Mouse (Mus musculus) liver, embryonic 12.5 days (tissue): Measurements from ENCODE around the gene Perm1. TPM values are rescaled to one million over a fixed set of nuclear protein-coding genes. Genes with fewer than 3 reads are reported as not detected.

Source experiments
- ATAC-seq: fragments of 200-750 bp; cut with Nextera tagmentation; 2 replicates; pipeline ENCODE4 v1.8.0; 2017; ENCODE audit warnings: moderate number of reproducible peaks, mild to moderate bottlenecking, moderate library complexity
- H3K27ac ChIP-seq: fragments of 300-500 bp; sonication (generic); 2 replicates; pipeline ENCODE4 v1.5.1; 2016; ENCODE audit warnings: mild to moderate bottlenecking
- H3K27me3 ChIP-seq: fragments of 300-500 bp; sonication (generic); replicated peaks from 2 replicates; pipeline ENCODE4 v1.6.1; 2016; ENCODE audit warnings: mild to moderate bottlenecking, moderate library complexity
- H3K36me3 ChIP-seq: fragments of 300-500 bp; sonication (generic); 2 replicates; pipeline ENCODE4 v1.6.1; 2016; ENCODE audit warnings: mild to moderate bottlenecking, moderate library complexity
- H3K4me1 ChIP-seq: fragments of 300-500 bp; sonication (generic); 2 replicates; pipeline ENCODE4 v1.6.1; 2016
- H3K4me2 ChIP-seq: fragments of 300-500 bp; sonication (generic); 2 replicates; pipeline ENCODE4 v1.6.1; 2016; ENCODE audit warnings: mild to moderate bottlenecking, moderate library complexity
- H3K4me3 ChIP-seq: fragments of 300-500 bp; sonication (generic); 2 replicates; pipeline ENCODE4 v1.5.1; 2016; ENCODE audit warnings: mild to moderate bottlenecking, moderate library complexity
- H3K9ac ChIP-seq: fragments of 300-500 bp; sonication (generic); 2 replicates; pipeline ENCODE4 v1.6.1; 2016; ENCODE audit warnings: mild to moderate bottlenecking, moderate library complexity
- H3K9me3 ChIP-seq: fragments of 300-500 bp; sonication (generic); replicated peaks from 2 replicates; pipeline ENCODE4 v1.6.1; 2016; ENCODE audit warnings: mild to moderate bottlenecking, moderate library complexity
- WGBS: fragments of 180-500 bp; shearing (Covaris S2); methylation state at CpG from one replicate; pipeline ENCODE4 v1.1.7; 2016; ENCODE audit not compliant: insufficient replicate concordance; 5-methylcytosine and 5-hydroxymethylcytosine counted together
- polyA plus RNA-seq: library from polyadenylated mRNA; unstranded; fragments of >200 nt; fragmentation: Nextera tagmentation; extraction: Ambion mirVana; gene quantifications from 2 replicates; pipeline ENCODE4 v1.2.1, GENCODE M21; 2016

The Perm1 gene
- polyA plus RNA-seq, 1 experiment from 2014 or later = 0.12 TPM

DNA sequence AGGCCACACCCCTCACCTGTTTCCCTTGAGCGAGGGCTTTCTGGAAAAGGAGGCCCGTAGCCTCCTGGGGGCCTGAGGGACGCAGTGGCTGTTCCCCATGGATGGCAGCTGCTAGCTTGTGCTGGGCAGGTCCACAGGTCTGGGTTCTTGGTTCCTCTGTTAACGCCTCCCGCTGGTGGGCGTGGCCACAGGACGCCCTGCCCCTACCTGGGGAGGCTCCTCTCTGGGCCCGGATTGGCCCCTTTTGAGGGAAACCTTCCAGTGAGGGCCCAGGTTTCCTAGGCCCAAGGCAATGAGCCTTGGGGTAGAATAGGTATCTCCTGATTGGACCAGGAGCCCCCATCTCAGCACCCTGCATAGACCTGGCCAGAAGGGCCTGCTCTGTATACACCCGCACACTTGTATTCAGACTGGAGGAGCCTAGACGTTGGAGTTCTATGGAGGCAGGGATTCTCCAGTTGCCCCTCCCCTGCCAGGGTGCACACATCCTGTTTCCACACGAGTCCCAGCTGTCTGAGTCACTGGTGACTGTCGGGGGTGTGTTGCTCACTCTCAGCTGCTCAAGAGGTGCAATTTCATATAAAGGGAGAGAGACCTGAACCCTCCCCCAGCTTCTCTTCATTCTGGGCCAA is 12.8 kb downstream of the Perm1 start:
- no peak overlapping the region for H3K4me3 ChIP-seq

GRCm38 (mm10) chr4:156234021-156234501 is 18.4 kb downstream of the Perm1 start:
- H3K36me3 ChIP-seq = peaks cover 65% of the 10 kb centered on the region
- peaks cover 38% of the 10 kb centered on the region for H3K4me1 ChIP-seq
- 17% methylated on average over 17 of the region's 17 CpGs for WGBS
- H3K4me2 ChIP-seq = peak overlapping the region; percentile 99
- H3K9me3 ChIP-seq = no peaks in the 10 kb centered on the region
- peak overlapping the region; percentile 86 for H3K4me3 ChIP-seq
- ATAC-seq = no peak
- peak overlapping the region; percentile 89 for H3K9ac ChIP-seq
- H3K27ac ChIP-seq = peak overlapping the region; percentile 83
- H3K27me3 ChIP-seq = no peaks in the 10 kb centered on the region

More for the DNA sequence above, 12.8 kb downstream of the Perm1 start:
- Histone ChIP-seq H3K27me3 (0 out of 2 replicates have a peak, but pooled peaks cover 9% of the 10 kb centered on the region), H3K4me1 (peaks cover 28% of the 10 kb centered on the region), H3K4me2 (peak overlapping the region; percentile 24), H3K27ac (no peak overlapping the region), H3K9me3 (no peaks in the 10 kb centered on the region), H3K9ac (0 out of 2 replicates have a peak overlapping the region, but pooled peaks have one; percentile 2), H3K36me3 (peaks cover 43% of the 10 kb centered on the region)
- WGBS = 42% methylated on average over 12 of the region's 12 CpGs
- peak; percentile 53 for ATAC-seq

DNA sequence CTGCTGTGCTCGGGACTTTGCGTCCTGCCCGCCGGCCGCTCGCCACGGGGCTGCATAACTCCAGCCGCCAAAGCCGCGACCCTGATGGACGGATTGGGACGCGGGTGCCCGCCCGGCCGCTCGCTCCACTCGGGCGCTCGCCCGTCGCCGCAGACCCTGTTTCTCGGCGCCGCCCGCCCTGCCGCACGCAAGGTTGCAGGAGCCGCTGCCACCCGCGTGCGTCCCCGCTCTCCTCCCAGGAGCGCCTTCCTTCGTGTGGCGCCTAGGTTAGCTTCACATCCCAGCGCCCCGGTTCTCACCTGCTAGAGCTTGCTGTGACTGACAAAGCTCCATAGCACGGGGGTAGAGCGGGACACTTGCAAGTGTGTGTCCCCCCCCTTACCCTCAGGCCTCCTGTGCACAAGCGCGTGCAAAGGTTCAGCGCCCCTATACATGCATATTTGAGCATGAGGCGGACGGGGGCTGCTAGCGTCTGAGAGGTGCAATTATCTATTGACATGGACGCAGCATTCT is 19.1 kb downstream of the Perm1 start, which contains the start of gene Plekhn1:
Plekhn1 (minus strand) TSS at position 157 of the 513 bp plus-strand sequence.
- 0% methylated on average over 45 of the region's 48 CpGs for WGBS
- peak; percentile 48 for ATAC-seq
- H3K4me2 ChIP-seq = peak within 1 kb of the TSS; percentile 99
- peak within 1 kb of the TSS; percentile 89 for H3K9ac ChIP-seq
- H3K4me3 ChIP-seq = peak within 1 kb of the TSS; percentile 86
- no peaks in the 10 kb centered on the region for H3K27me3 ChIP-seq
- H3K27ac ChIP-seq = peak within 1 kb of the TSS; percentile 97
- H3K36me3 ChIP-seq = peaks cover 65% of the 10 kb centered on the region
- H3K9me3 ChIP-seq = no peaks in the 10 kb centered on the region
- peaks cover 36% of the 10 kb centered on the region for H3K4me1 ChIP-seq

DNA sequence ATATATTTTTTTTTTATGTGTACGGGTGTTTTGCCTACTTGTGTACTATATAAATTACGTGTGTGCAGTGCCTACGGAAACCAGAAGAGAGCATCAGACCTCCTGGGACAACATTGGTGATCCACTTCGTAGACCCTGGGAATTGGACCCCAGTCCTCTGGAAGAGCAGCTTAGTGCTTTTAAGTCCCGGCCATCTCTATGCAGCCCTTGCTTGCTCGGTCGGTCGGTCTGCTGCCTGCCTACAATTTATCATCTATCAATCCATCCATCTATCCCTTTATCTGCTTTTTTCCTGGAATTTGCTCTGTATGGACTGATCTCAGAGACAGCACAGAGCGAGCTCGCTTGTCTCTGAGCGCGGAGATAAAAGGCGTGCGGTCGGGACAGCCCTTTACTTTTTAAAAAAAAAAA is 19.7 kb downstream of the Perm1 start:
- H3K27me3 ChIP-seq = no peaks in the 10 kb centered on the region
- H3K27ac ChIP-seq = peak overlapping the region; percentile 97
- peaks cover 65% of the 10 kb centered on the region for H3K36me3 ChIP-seq
- peak; percentile 57 for ATAC-seq
- no peaks in the 10 kb centered on the region for H3K9me3 ChIP-seq
- peak overlapping the region; percentile 86 for H3K4me3 ChIP-seq
- under 1% methylated on average over 15 of the region's 15 CpGs for WGBS
- peaks cover 35% of the 10 kb centered on the region for H3K4me1 ChIP-seq
- H3K4me2 ChIP-seq = peak overlapping the region; percentile 99
- peak overlapping the region; percentile 89 for H3K9ac ChIP-seq

DNA sequence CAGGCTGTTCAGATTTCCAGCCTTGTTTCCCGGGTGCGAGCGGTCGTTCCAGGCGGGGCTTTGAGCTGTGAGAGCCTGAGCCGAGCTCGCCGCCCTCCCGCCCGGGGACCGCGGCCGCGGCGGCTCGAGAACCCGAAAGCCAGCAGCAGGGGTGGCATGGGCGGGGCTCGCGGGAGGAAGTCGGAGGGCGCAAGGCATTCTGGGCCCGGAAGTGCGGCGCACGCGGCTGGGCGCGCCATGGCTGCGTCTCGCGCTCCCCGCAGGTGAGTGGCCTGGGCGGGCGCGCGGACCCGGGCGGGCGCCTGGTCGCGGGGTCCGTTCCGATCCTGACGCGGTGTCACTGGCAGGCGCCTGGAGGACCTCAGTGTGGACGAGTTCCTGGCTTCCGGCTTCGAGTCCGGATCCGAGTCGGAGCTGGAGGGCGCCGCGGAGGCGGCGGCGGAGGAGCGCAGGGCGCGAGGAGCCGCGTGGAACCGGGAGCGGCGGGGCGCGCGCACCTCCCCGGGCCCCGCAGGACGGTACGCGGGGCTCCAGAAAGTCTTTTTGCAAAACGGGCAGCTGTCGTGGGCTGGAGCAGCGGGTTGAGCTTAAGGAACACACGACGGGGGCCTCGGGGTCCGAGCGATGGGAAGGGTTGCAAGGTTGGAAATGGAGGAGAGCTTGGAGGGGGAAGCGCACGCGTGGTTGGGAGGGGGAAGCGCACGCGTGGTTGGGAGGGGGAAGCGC is 20.3 kb downstream of the Perm1 start, which contains the start of gene Noc2l:
Noc2l (plus strand) TSS at position 203 of the 726 bp plus-strand sequence.
- peak within 1 kb of the TSS; percentile 97 for H3K27ac ChIP-seq
- WGBS = under 1% methylated on average over 89 of the region's 90 CpGs
- H3K4me2 ChIP-seq = peak within 1 kb of the TSS; percentile 99
- H3K27me3 ChIP-seq = no peaks in the 10 kb centered on the region
- no peaks in the 10 kb centered on the region for H3K9me3 ChIP-seq
- H3K36me3 ChIP-seq = peaks cover 65% of the 10 kb centered on the region
- ATAC-seq = peak; percentile 85
- H3K4me1 ChIP-seq = peaks cover 35% of the 10 kb centered on the region
- peak within 1 kb of the TSS; percentile 86 for H3K4me3 ChIP-seq
- peak within 1 kb of the TSS; percentile 89 for H3K9ac ChIP-seq

DNA sequence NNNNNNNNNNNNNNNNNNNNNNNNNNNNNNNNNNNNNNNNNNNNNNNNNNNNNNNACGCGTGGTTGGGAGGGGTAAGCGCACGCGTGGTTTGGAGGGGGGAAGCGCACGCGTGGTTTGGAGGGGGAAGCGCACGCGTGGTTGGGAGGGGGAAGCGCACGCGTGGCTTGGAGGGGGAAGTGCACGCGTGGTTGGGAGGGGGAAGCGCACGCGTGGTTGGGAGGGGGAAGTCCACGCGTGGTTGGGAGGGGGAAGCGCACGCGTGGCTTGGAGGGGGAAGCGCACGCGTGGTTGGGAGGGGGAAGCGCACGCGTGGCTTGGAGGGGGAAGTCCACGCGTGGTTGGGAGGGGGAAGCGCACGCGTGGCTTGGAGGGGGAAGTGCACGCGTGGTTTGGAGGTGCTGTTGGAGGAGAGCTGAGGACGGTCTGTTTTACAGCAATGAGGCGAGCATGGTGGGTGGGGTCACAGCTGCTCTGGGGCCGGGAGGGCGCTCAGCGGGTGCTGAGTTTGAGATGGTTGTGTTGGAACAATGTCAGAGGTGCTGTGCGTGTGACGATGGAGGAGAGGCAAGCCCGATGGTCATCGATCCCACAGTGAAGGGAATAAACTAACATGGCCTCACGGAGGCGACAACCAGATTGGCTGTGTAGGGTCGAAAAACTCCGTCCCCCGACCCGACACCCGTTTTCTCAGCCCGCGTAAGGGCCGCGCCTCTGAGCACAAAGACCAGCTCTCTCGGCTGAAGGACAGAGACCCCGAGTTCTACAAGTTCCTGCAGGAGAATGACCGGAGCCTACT is 21.2 kb downstream of the Perm1 start:
- H3K4me2 ChIP-seq = peak overlapping the region; percentile 99
- H3K4me3 ChIP-seq = peak overlapping the region; percentile 86
- H3K9me3 ChIP-seq = no peaks in the 10 kb centered on the region
- 17% methylated on average over 57 of the region's 60 CpGs for WGBS
- peaks cover 65% of the 10 kb centered on the region for H3K36me3 ChIP-seq
- peaks cover 35% of the 10 kb centered on the region for H3K4me1 ChIP-seq
- no peaks in the 10 kb centered on the region for H3K27me3 ChIP-seq
- ATAC-seq = no peak
- peak overlapping the region; percentile 89 for H3K9ac ChIP-seq
- H3K27ac ChIP-seq = peak overlapping the region; percentile 97

DNA sequence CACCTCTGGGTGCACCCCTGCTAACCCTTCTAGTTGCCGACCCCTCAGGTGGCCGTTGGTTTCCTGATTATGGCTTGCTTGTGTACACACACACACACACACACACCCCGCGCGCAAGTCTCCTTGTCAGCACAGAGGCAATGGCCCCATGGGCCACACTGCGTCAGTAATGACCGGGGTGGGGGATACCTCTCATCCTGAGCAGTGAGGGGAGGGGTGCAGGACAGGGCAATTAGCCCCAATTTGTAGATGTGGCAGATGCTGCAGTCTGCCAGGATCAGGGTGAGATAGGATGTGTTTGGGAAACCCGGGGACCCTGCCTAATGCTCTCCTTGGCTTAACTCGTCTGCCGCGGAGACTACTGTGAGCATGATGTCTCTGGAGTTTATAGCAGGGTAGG is 33.9 kb downstream of the Perm1 start:
- peak overlapping the region; percentile 98 for H3K27ac ChIP-seq
- H3K4me2 ChIP-seq = peak overlapping the region; percentile 17; the same call in 1 of the 2 replicates
- H3K36me3 ChIP-seq = peaks cover 75% of the 10 kb centered on the region
- no peaks in the 10 kb centered on the region for H3K9me3 ChIP-seq
- peak overlapping the region; percentile 75; the same call in 1 of the 2 replicates for H3K9ac ChIP-seq
- H3K4me3 ChIP-seq = no peak overlapping the region
- 58% methylated on average over 11 of the region's 11 CpGs for WGBS
- H3K4me1 ChIP-seq = peaks cover 62% of the 10 kb centered on the region
- peaks cover 4% of the 10 kb centered on the region; the same call in 1 of the 2 replicates for H3K27me3 ChIP-seq
- ATAC-seq = no peak

- Histone ChIP-seq H3K9ac (peak overlapping the region; percentile 75), H3K9me3 (no peaks in the 10 kb centered on the region), H3K4me1 (peaks cover 75% of the 10 kb centered on the region), H3K27me3 (peaks cover 17% of the 10 kb centered on the region), H3K4me2 (peak overlapping the region; percentile 72), H3K36me3 (peaks cover 60% of the 10 kb centered on the region), H3K4me3 (peak overlapping the region; percentile 40), H3K27ac (peak overlapping the region; percentile 98)
- no peak for ATAC-seq
- WGBS = 82% methylated on average over 8 of the region's 8 CpGs
These were observed 35.4 kb downstream of the Perm1 start for GRCm38 (mm10) chr4:156251081-156251480.

GRCm38 (mm10) chr4:156252140-156252539 is 36.5 kb downstream of the Perm1 start:
- H3K27ac ChIP-seq = peak overlapping the region; percentile 98
- peak overlapping the region; percentile 75 for H3K9ac ChIP-seq
- peaks cover 66% of the 10 kb centered on the region for H3K4me1 ChIP-seq
- 21% methylated on average over 7 of the region's 7 CpGs for WGBS
- ATAC-seq = peak; percentile 57
- peaks cover 17% of the 10 kb centered on the region for H3K27me3 ChIP-seq
- H3K4me3 ChIP-seq = peak overlapping the region; percentile 40
- peaks cover 49% of the 10 kb centered on the region for H3K36me3 ChIP-seq
- H3K9me3 ChIP-seq = no peaks in the 10 kb centered on the region
- H3K4me2 ChIP-seq = peak overlapping the region; percentile 72

- Histone ChIP-seq H3K9ac (peak overlapping the region; percentile 75), H3K27ac (peak overlapping the region; percentile 98), H3K9me3 (no peaks in the 10 kb centered on the region), H3K4me3 (peak overlapping the region; percentile 40), H3K36me3 (peaks cover 44% of the 10 kb centered on the region), H3K27me3 (peaks cover 17% of the 10 kb centered on the region), H3K4me1 (peaks cover 66% of the 10 kb centered on the region), H3K4me2 (peak overlapping the region; percentile 72)
- ATAC-seq = peak; percentile 9; the same call in 1 of the 2 replicates
- WGBS = 20% methylated on average over 3 of the region's 3 CpGs
These were observed 37.0 kb downstream of the Perm1 start for GRCm38 (mm10) chr4:156252619-156253018.

GRCm38 (mm10) chr4:156253043-156253442 is 37.4 kb downstream of the Perm1 start:
- WGBS = 6% methylated on average over 7 of the region's 7 CpGs
- H3K4me1 ChIP-seq = peaks cover 66% of the 10 kb centered on the region

More at GRCm38 (mm10) chr4:156253043-156253442, 37.4 kb downstream of the Perm1 start:
- peaks cover 17% of the 10 kb centered on the region for H3K27me3 ChIP-seq
- ATAC-seq = peak; percentile 90
- H3K4me3 ChIP-seq = peak overlapping the region; percentile 40
- peak overlapping the region; percentile 98 for H3K27ac ChIP-seq
- H3K4me2 ChIP-seq = peak overlapping the region; percentile 72
- no peaks in the 10 kb centered on the region for H3K9me3 ChIP-seq
- H3K36me3 ChIP-seq = peaks cover 40% of the 10 kb centered on the region
- H3K9ac ChIP-seq = peak overlapping the region; percentile 75
